Mouse (Mus musculus): ENCODE measurements around the gene Ctps2. TPM values are rescaled to one million over a fixed set of nuclear protein-coding genes. Genes with fewer than 3 reads are reported as not detected.

Gene Ctps2
- polyA plus RNA-seq, 1 experiment from 2014 or later: 93.0 TPM

- WGBS: 33% methylated on average over 1 of the region's 1 CpGs
- peaks cover 9% of the 10 kb centered on the region; the same call in 1 of the 2 replicates for H3K36me3 ChIP-seq (ENCODE audit: insufficient read depth)
- peak; percentile 69 for DNase-seq
- no peak overlapping the region for H3K4me3 ChIP-seq (ENCODE audit: low read depth, low read length)
- no peak for TF ChIP-seq CTCF (IDR thresholded peaks at IDR 0.05; ENCODE audit: low read depth)
- H3K9me3 ChIP-seq (ENCODE audit: low read depth, low read length): no peaks in the 10 kb centered on the region
- H3K4me1 ChIP-seq (ENCODE audit: insufficient read depth): no peaks in the 10 kb centered on the region
- no peaks in the 10 kb centered on the region for H3K27me3 ChIP-seq (ENCODE audit: insufficient read depth, low read length)
- no peak overlapping the region for H3K4me2 ChIP-seq
- H3K27ac ChIP-seq (ENCODE audit: low read depth): no peak overlapping the region
- ATAC-seq (ENCODE audit: insufficient read depth): peak; percentile 65; the same call in 1 of the 2 replicates
- no peak overlapping the region for H3K9ac ChIP-seq
Measured at GRCm38 (mm10) chrX:162942027-162942426, 41.0 kb downstream of the Ctps2 start.

GRCm38 (mm10) chrX:162949811-162950439 is 48.9 kb downstream of the Ctps2 start:
- DNase-seq (peak; percentile 80), ATAC-seq (ENCODE audit: insufficient read depth) (no peak)
- no peak overlapping the region for H3K9ac ChIP-seq
- no peaks in the 10 kb centered on the region for H3K27me3 ChIP-seq (ENCODE audit: insufficient read depth, low read length)
- H3K4me2 ChIP-seq: no peak overlapping the region
- TF ChIP-seq CTCF (IDR thresholded peaks at IDR 0.05; ENCODE audit: low read depth): peak; percentile 55
- H3K4me3 ChIP-seq (ENCODE audit: low read depth, low read length): no peak overlapping the region
- H3K36me3 ChIP-seq (ENCODE audit: insufficient read depth): no peaks in the 10 kb centered on the region
- 42% methylated on average over 3 of the region's 3 CpGs for WGBS
- H3K4me1 ChIP-seq (ENCODE audit: insufficient read depth): no peaks in the 10 kb centered on the region
- no peak overlapping the region for H3K27ac ChIP-seq (ENCODE audit: low read depth)
- no peaks in the 10 kb centered on the region for H3K9me3 ChIP-seq (ENCODE audit: low read depth, low read length)

- Histone ChIP-seq H3K9ac (no peak overlapping the region), H3K4me2 (no peak overlapping the region), H3K4me1 (ENCODE audit: insufficient read depth) (no peaks in the 10 kb centered on the region), H3K36me3 (ENCODE audit: insufficient read depth) (no peaks in the 10 kb centered on the region), H3K27me3 (ENCODE audit: insufficient read depth, low read length) (no peaks in the 10 kb centered on the region), H3K27ac (ENCODE audit: low read depth) (no peak overlapping the region), H3K9me3 (ENCODE audit: low read depth, low read length) (no peaks in the 10 kb centered on the region), H3K4me3 (ENCODE audit: low read depth, low read length) (no peak overlapping the region)
- no peak for TF ChIP-seq CTCF (IDR thresholded peaks at IDR 0.05; ENCODE audit: low read depth)
- no peak for ATAC-seq (ENCODE audit: insufficient read depth)
- no peak for DNase-seq
- WGBS: 85% methylated on average over 3 of the region's 3 CpGs
Measured at GRCm38 (mm10) chrX:162957921-162958320, 56.9 kb downstream of the Ctps2 start.

GRCm38 (mm10) chrX:162963840-162964239 is 62.8 kb downstream of the Ctps2 start:
- 32% methylated on average over 4 of the region's 4 CpGs for WGBS
- Histone ChIP-seq H3K36me3 (ENCODE audit: insufficient read depth) (no peaks in the 10 kb centered on the region), H3K27me3 (ENCODE audit: insufficient read depth, low read length) (no peaks in the 10 kb centered on the region), H3K9me3 (ENCODE audit: low read depth, low read length) (no peaks in the 10 kb centered on the region), H3K27ac (ENCODE audit: low read depth) (no peak overlapping the region), H3K4me3 (ENCODE audit: low read depth, low read length) (no peak overlapping the region), H3K4me2 (no peak overlapping the region), H3K9ac (no peak overlapping the region), H3K4me1 (ENCODE audit: insufficient read depth) (no peaks in the 10 kb centered on the region)
- no peak; the same call in 1 of the 2 replicates for ATAC-seq (ENCODE audit: insufficient read depth)
- TF ChIP-seq CTCF (IDR thresholded peaks at IDR 0.05; ENCODE audit: low read depth): no peak
- no peak for DNase-seq

GRCm38 (mm10) chrX:162964383-162964782 is 63.3 kb downstream of the Ctps2 start, which contains the start of gene S100g:
TSS of gene S100g (minus strand) at chrX:162964599.
- Histone ChIP-seq H3K4me3 (ENCODE audit: low read depth, low read length) (no peak within 1 kb of the TSS), H3K9ac (no peak within 1 kb of the TSS), H3K4me1 (ENCODE audit: insufficient read depth) (no peaks in the 10 kb centered on the region), H3K27me3 (ENCODE audit: insufficient read depth, low read length) (no peaks in the 10 kb centered on the region), H3K27ac (ENCODE audit: low read depth) (no peak within 1 kb of the TSS), H3K36me3 (ENCODE audit: insufficient read depth) (no peaks in the 10 kb centered on the region), H3K4me2 (no peak within 1 kb of the TSS), H3K9me3 (ENCODE audit: low read depth, low read length) (no peaks in the 10 kb centered on the region)
- ATAC-seq (ENCODE audit: insufficient read depth): no peak
- WGBS: 29% methylated on average over 3 of the region's 3 CpGs
- no peak for DNase-seq
- TF ChIP-seq CTCF (IDR thresholded peaks at IDR 0.05; ENCODE audit: low read depth): no peak

- DNase-seq (no peak), ATAC-seq (ENCODE audit: insufficient read depth) (no peak)
- no peak for TF ChIP-seq CTCF (IDR thresholded peaks at IDR 0.05; ENCODE audit: low read depth)
- 54% methylated on average over 8 of the region's 8 CpGs for WGBS
- Histone ChIP-seq H3K27me3 (ENCODE audit: insufficient read depth, low read length) (no peaks in the 10 kb centered on the region), H3K4me3 (ENCODE audit: low read depth, low read length) (no peak overlapping the region), H3K36me3 (ENCODE audit: insufficient read depth) (no peaks in the 10 kb centered on the region), H3K27ac (ENCODE audit: low read depth) (no peak overlapping the region), H3K4me1 (ENCODE audit: insufficient read depth) (no peaks in the 10 kb centered on the region), H3K9ac (no peak overlapping the region), H3K9me3 (ENCODE audit: low read depth, low read length) (no peaks in the 10 kb centered on the region), H3K4me2 (no peak overlapping the region)
Measured at GRCm38 (mm10) chrX:162967456-162967855, 66.4 kb downstream of the Ctps2 start.

GRCm38 (mm10) chrX:162976194-162976593 is 75.2 kb downstream of the Ctps2 start:
- DNase-seq (no peak), ATAC-seq (ENCODE audit: insufficient read depth) (no peak)
- Histone ChIP-seq H3K27ac (ENCODE audit: low read depth) (no peak overlapping the region), H3K36me3 (ENCODE audit: insufficient read depth) (no peaks in the 10 kb centered on the region), H3K9me3 (ENCODE audit: low read depth, low read length) (no peaks in the 10 kb centered on the region), H3K4me2 (no peak overlapping the region), H3K27me3 (ENCODE audit: insufficient read depth, low read length) (no peaks in the 10 kb centered on the region), H3K4me3 (ENCODE audit: low read depth, low read length) (no peak overlapping the region), H3K9ac (no peak overlapping the region), H3K4me1 (ENCODE audit: insufficient read depth) (no peaks in the 10 kb centered on the region)
- WGBS: 65% methylated on average over 3 of the region's 3 CpGs
- TF ChIP-seq CTCF (IDR thresholded peaks at IDR 0.05; ENCODE audit: low read depth): no peak

Measured in lung, embryonic 14.5 days (tissue).